Mouse (Mus musculus): ENCODE measurements around the gene Gm10681. TPM values are rescaled to one million over a fixed set of nuclear protein-coding genes. Genes with fewer than 3 reads are reported as not detected.
"Not testable (repeated sequence)": the region's sequence is repeated elsewhere in the genome, so short reads cannot be mapped to it uniquely, and the experiment has no call there.

Gene Gm10681
- total and polyA plus RNA-seq, 3 experiments, result not detected

GRCm38 (mm10) chr3:98630152-98630551 is 41.5 kb upstream of the Gm10681 start, which contains the start of gene Hsd3b5:
Gene Hsd3b5 (minus strand): TSS chr3:98630252.
- no peaks in the 10 kb centered on the region for H3K4me1 ChIP-seq (ENCODE audit: control insufficient read depth in 1 of 2, insufficient read depth in 2 of 2, low read length in 2 of 2)

GRCm38 (mm10) chr3:98629633-98630032 is 41.0 kb upstream of the Gm10681 start:
- Histone ChIP-seq H3K27me3 (ENCODE audit: control insufficient read depth in 1 of 2, insufficient read depth in 2 of 2, low read length in 2 of 2) (no peaks in the 10 kb centered on the region), H3K4me1 (ENCODE audit: control insufficient read depth in 1 of 2, insufficient read depth in 2 of 2, low read length in 2 of 2) (no peaks in the 10 kb centered on the region), H3K9me3 (replicated peaks; ENCODE audit: insufficient read depth, low read length) (no peaks in the 10 kb centered on the region), H3K4me3 (ENCODE audit: control insufficient read depth in 1 of 2, insufficient read depth in 1 of 2, low read depth in 2 of 2, low read length in 2 of 2) (no peak overlapping the region), H3K36me3 (ENCODE audit: control insufficient read depth in 1 of 2, insufficient read depth in 2 of 2, low read length in 2 of 2) (no peaks in the 10 kb centered on the region), H3K9ac (ENCODE audit: control insufficient read depth, low read depth, low read length, poor library complexity, severe bottlenecking) (no peak overlapping the region), H3K27ac (ENCODE audit: control insufficient read depth, low read depth, low read length) (no peak overlapping the region), H3K79me2 (ENCODE audit: control insufficient read depth, insufficient read depth, low read length, poor library complexity) (no peaks in the 10 kb centered on the region)
- no peak for TF ChIP-seq ZKSCAN1 (IDR thresholded peaks at IDR 0.05; ENCODE audit: low read depth, low read length)
- TF ChIP-seq USF2 (IDR thresholded peaks at IDR 0.05; ENCODE audit: borderline replicate concordance in 1 of 2, insufficient read depth in 1 of 2, low read depth in 1 of 2, low read length in 2 of 2), result no peak
- no peak for TF ChIP-seq NRF1 (IDR thresholded peaks at IDR 0.05; ENCODE audit: insufficient read depth, low read depth, low read length, poor library complexity, severe bottlenecking)
- TF ChIP-seq CHD1 (IDR thresholded peaks at IDR 0.05; ENCODE audit: low read depth, low read length), result no peak
- no peak for TF ChIP-seq ZMIZ1 (IDR thresholded peaks at IDR 0.05; ENCODE audit: low read depth, low read length)
- TF ChIP-seq ELF1 (IDR thresholded peaks at IDR 0.05; ENCODE audit: low read depth, low read length), result no peak
- no peak for TF ChIP-seq RAD21 (IDR thresholded peaks at IDR 0.05; ENCODE audit: low read depth, low read length)
- TF ChIP-seq UBTF (IDR thresholded peaks at IDR 0.05; ENCODE audit: borderline replicate concordance, insufficient read depth, low read depth, low read length), result no peak
- TF ChIP-seq SMC3 (IDR thresholded peaks at IDR 0.05; ENCODE audit: low read depth, low read length), result no peak
- TF ChIP-seq ZNF384 (IDR thresholded peaks at IDR 0.05; ENCODE audit: low read depth, low read length), result no peak
- TF ChIP-seq MAX (IDR thresholded peaks at IDR 0.05; ENCODE audit: low read length), result no peak
- no peak for TF ChIP-seq E2F4 (IDR thresholded peaks at IDR 0.05; ENCODE audit: borderline replicate concordance, low read depth, low read length)
- TF ChIP-seq EP300 (IDR thresholded peaks at IDR 0.05; ENCODE audit: low read depth in 1 of 2, low read length in 2 of 2), result no peak
- no peak for TF ChIP-seq CTCF (IDR thresholded peaks at IDR 0.05 in 2 of 3, conservative IDR thresholded peaks at IDR 0.05 in 1 of 3; ENCODE audit: control insufficient read depth in 1 of 3, insufficient read depth in 1 of 3, low read depth in 2 of 3, low read length in 3 of 3, poor library complexity in 1 of 3, severe bottlenecking in 1 of 3)
- no peak for TF ChIP-seq SIN3A (IDR thresholded peaks at IDR 0.05; ENCODE audit: low read length)
- TF ChIP-seq NELFE (IDR thresholded peaks at IDR 0.05; ENCODE audit: low read depth, low read length), result no peak
- DNase-seq (ENCODE audit: low read depth, low spot score), result no peak

More at GRCm38 (mm10) chr3:98630152-98630551, 41.5 kb upstream of the Gm10681 start, which contains the start of gene Hsd3b5:
- Histone ChIP-seq H3K27me3 (ENCODE audit: control insufficient read depth in 1 of 2, insufficient read depth in 2 of 2, low read length in 2 of 2) (no peaks in the 10 kb centered on the region), H3K27ac (ENCODE audit: control insufficient read depth, low read depth, low read length) (no peak within 1 kb of the TSS), H3K9ac (ENCODE audit: control insufficient read depth, low read depth, low read length, poor library complexity, severe bottlenecking) (no peak within 1 kb of the TSS), H3K36me3 (ENCODE audit: control insufficient read depth in 1 of 2, insufficient read depth in 2 of 2, low read length in 2 of 2) (no peaks in the 10 kb centered on the region), H3K79me2 (ENCODE audit: control insufficient read depth, insufficient read depth, low read length, poor library complexity) (no peaks in the 10 kb centered on the region), H3K9me3 (replicated peaks; ENCODE audit: insufficient read depth, low read length) (no peaks in the 10 kb centered on the region), H3K4me3 (ENCODE audit: control insufficient read depth in 1 of 2, insufficient read depth in 1 of 2, low read depth in 2 of 2, low read length in 2 of 2) (no peak within 1 kb of the TSS)
- TF ChIP-seq EP300 (IDR thresholded peaks at IDR 0.05; ENCODE audit: low read depth in 1 of 2, low read length in 2 of 2) (no peak), GABPA (IDR thresholded peaks at IDR 0.05; ENCODE audit: low read depth, low read length) (no peak), TCF12 (IDR thresholded peaks at IDR 0.05; ENCODE audit: low read depth, low read length) (no peak), CHD1 (IDR thresholded peaks at IDR 0.05; ENCODE audit: low read depth, low read length) (no peak), RCOR1 (IDR thresholded peaks at IDR 0.05; ENCODE audit: low read depth, low read length) (no peak), TBP (IDR thresholded peaks at IDR 0.05; ENCODE audit: low read depth, low read length) (no peak), USF2 (IDR thresholded peaks at IDR 0.05; ENCODE audit: borderline replicate concordance in 1 of 2, insufficient read depth in 1 of 2, low read depth in 1 of 2, low read length in 2 of 2) (no peak), JUND (IDR thresholded peaks at IDR 0.05; ENCODE audit: low read depth, low read length) (no peak), RAD21 (IDR thresholded peaks at IDR 0.05; ENCODE audit: low read depth, low read length) (no peak), ZC3H11A (IDR thresholded peaks at IDR 0.05; ENCODE audit: low read depth, low read length) (no peak), NELFE (IDR thresholded peaks at IDR 0.05; ENCODE audit: low read depth, low read length) (no peak), KAT2A (conservative IDR thresholded peaks at IDR 0.05; ENCODE audit: low read depth, low read length) (no peak), POLR2A (IDR thresholded peaks at IDR 0.05; ENCODE audit: control insufficient read depth in 1 of 2, insufficient read depth in 1 of 2, low read depth in 1 of 2, low read length in 2 of 2, poor library complexity in 1 of 2) (no peak), SIN3A (IDR thresholded peaks at IDR 0.05; ENCODE audit: low read length) (no peak), MYC (IDR thresholded peaks at IDR 0.05; ENCODE audit: low read depth, low read length) (no peak), POLR2AphosphoS2 (IDR thresholded peaks at IDR 0.05; ENCODE audit: low read length) (no peak), E2F4 (IDR thresholded peaks at IDR 0.05; ENCODE audit: borderline replicate concordance, low read depth, low read length) (no peak)
- no peak for DNase-seq (ENCODE audit: low read depth, low spot score)

DNA sequence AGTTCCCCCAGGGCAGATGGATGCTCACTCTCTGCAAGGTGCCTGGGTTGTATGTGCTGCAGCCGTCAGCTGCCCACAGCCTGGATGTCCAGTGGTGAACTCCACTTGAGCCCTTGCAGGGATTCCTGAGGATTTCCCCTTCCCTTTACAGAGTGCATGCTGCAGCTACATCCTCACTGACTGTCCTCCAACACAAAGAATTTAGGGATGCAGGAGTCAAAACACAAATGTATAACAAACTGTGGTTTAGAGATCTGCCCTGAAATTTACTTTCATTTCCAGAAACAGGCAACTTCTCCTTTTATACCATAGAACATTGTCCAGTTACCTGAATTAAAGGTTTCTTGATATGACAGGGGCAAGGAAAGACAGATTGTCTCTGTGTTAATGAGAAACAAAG is 28.2 kb upstream of the Gm10681 start:
- not testable (repeated sequence) for H3K9me3 ChIP-seq (replicated peaks; ENCODE audit: insufficient read depth, low read length); H3K36me3 ChIP-seq (ENCODE audit: control insufficient read depth in 1 of 2, insufficient read depth in 2 of 2, low read length in 2 of 2); H3K27me3 ChIP-seq (ENCODE audit: control insufficient read depth in 1 of 2, insufficient read depth in 2 of 2, low read length in 2 of 2); DNase-seq (ENCODE audit: low read depth, low spot score); H3K4me1 ChIP-seq (ENCODE audit: control insufficient read depth in 1 of 2, insufficient read depth in 2 of 2, low read length in 2 of 2); H3K79me2 ChIP-seq (ENCODE audit: control insufficient read depth, insufficient read depth, low read length, poor library complexity); H3K27ac ChIP-seq (ENCODE audit: control insufficient read depth, low read depth, low read length); H3K4me3 ChIP-seq (ENCODE audit: control insufficient read depth in 1 of 2, insufficient read depth in 1 of 2, low read depth in 2 of 2, low read length in 2 of 2); H3K9ac ChIP-seq (ENCODE audit: control insufficient read depth, low read depth, low read length, poor library complexity, severe bottlenecking)
